ENCODE assay signal across 20 mouse cellular contexts in genomic region chr13:47693815-47694214, GRCm38 (mm10).
"Had no signal": no experiment of that assay in that cellular context is flagged by ENCODE, and none has a peak within 500 bp of the region (broad histone marks: within the 10 kb centered on the region; RNA-seq: fewer than 3 reads in every experiment).

No protein-coding gene starts in this region.

- H3K9me3 ChIP-seq: intestine, embryonic 15.5 days; limb, embryonic 12.5 days; limb, embryonic 15.5 days; midbrain, embryonic 12.5 days; midbrain, embryonic 15.5 days; neural tube, embryonic 12.5 days; neural tube, embryonic 15.5 days; stomach, embryonic 15.5 days had no signal

- H3K36me3 ChIP-seq: intestine, embryonic 15.5 days; limb, embryonic 12.5 days; limb, embryonic 15.5 days; midbrain, embryonic 12.5 days; midbrain, embryonic 15.5 days; neural tube, embryonic 12.5 days; neural tube, embryonic 15.5 days; stomach, embryonic 15.5 days had no signal

- H3K27ac ChIP-seq: intestine, embryonic 15.5 days; left cerebral cortex, adult 2 months; limb, embryonic 12.5 days; limb, embryonic 15.5 days; macrophage; midbrain, embryonic 12.5 days; midbrain, embryonic 15.5 days; neural tube, embryonic 12.5 days; neural tube, embryonic 15.5 days; stomach, embryonic 15.5 days had no signal

- ATAC-seq: intestine, embryonic 15.5 days; lung, postnatal 0 days; midbrain, embryonic 15.5 days had no signal

- H3K27me3 ChIP-seq: intestine, embryonic 15.5 days; limb, embryonic 12.5 days; limb, embryonic 15.5 days; midbrain, embryonic 12.5 days; midbrain, embryonic 15.5 days; neural tube, embryonic 12.5 days; neural tube, embryonic 15.5 days; stomach, embryonic 15.5 days had no signal

- DNase-seq: kidney, adult 11 months; kidney, adult 9 months; kidney, postnatal 36 days; layer of hippocampus, postnatal 36 days; left cerebral cortex, postnatal 4 days; right cerebral cortex, postnatal 25 days; spleen, adult 18-20 months; thymus, postnatal 25 days had no signal

- H3K4me3 ChIP-seq: intestine, embryonic 15.5 days; left cerebral cortex, adult 2 months; limb, embryonic 12.5 days; limb, embryonic 15.5 days; midbrain, embryonic 12.5 days; midbrain, embryonic 15.5 days; neural tube, embryonic 12.5 days; neural tube, embryonic 15.5 days; stomach, embryonic 15.5 days had no signal

- H3K9ac ChIP-seq: intestine, embryonic 15.5 days; limb, embryonic 12.5 days; limb, embryonic 15.5 days; lung, embryonic 14.5 days; midbrain, embryonic 12.5 days; midbrain, embryonic 15.5 days; neural tube, embryonic 12.5 days; neural tube, embryonic 15.5 days; stomach, embryonic 15.5 days had no signal

- H3K4me1 ChIP-seq: intestine, embryonic 15.5 days; limb, embryonic 12.5 days; limb, embryonic 15.5 days; midbrain, embryonic 12.5 days; midbrain, embryonic 15.5 days; neural tube, embryonic 12.5 days; neural tube, embryonic 15.5 days; stomach, embryonic 15.5 days had no signal

- H3K4me2 ChIP-seq: intestine, embryonic 15.5 days; limb, embryonic 12.5 days; limb, embryonic 15.5 days; lung, embryonic 14.5 days; midbrain, embryonic 12.5 days; midbrain, embryonic 15.5 days; neural tube, embryonic 12.5 days; neural tube, embryonic 15.5 days; stomach, embryonic 15.5 days had no signal
